Mouse (Mus musculus) midbrain, embryonic 12.5 days (tissue): ENCODE data around the gene Scn9a. TPM values are rescaled to one million over a fixed set of nuclear protein-coding genes. Genes with fewer than 3 reads are reported as not detected.

ENCODE experiments used
- ATAC-seq: fragments of 200-750 bp; cut with Nextera tagmentation; 2 replicates; pipeline ENCODE4 v1.8.0; 2017; ENCODE audit warnings: low read depth, moderate TSS enrichment, moderate library complexity; ENCODE audit not compliant: low FRiP score
- H3K27ac ChIP-seq: fragments of 300-500 bp; sonication (generic); replicated peaks from 2 replicates; pipeline ENCODE4 v1.5.1; 2016; ENCODE audit warnings: mild to moderate bottlenecking
- H3K27me3 ChIP-seq: fragments of 300-500 bp; sonication (generic); 2 replicates; pipeline ENCODE4 v1.6.1; 2016; ENCODE audit warnings: mild to moderate bottlenecking
- H3K36me3 ChIP-seq: fragments of 300-500 bp; sonication (generic); 2 replicates; pipeline ENCODE4 v1.6.1; 2016
- H3K4me1 ChIP-seq: fragments of 300-500 bp; sonication (generic); 2 replicates; pipeline ENCODE4 v1.6.1; 2016
- H3K4me2 ChIP-seq: fragments of 300-500 bp; sonication (generic); replicated peaks from 2 replicates; pipeline ENCODE4 v1.6.1; 2016; ENCODE audit warnings: mild to moderate bottlenecking, moderate library complexity
- H3K4me3 ChIP-seq: fragments of 300-500 bp; sonication (generic); 2 replicates; pipeline ENCODE4 v1.5.1; 2016; ENCODE audit warnings: mild to moderate bottlenecking
- H3K9ac ChIP-seq: fragments of 300-500 bp; sonication (generic); replicated peaks from 2 replicates; pipeline ENCODE4 v1.6.1; 2016; ENCODE audit warnings: mild to moderate bottlenecking, moderate library complexity
- H3K9me3 ChIP-seq: fragments of 300-500 bp; sonication (generic); 2 replicates; pipeline ENCODE4 v1.6.1; 2016; ENCODE audit warnings: mild to moderate bottlenecking
- WGBS: fragments of 180-500 bp; shearing (Covaris S2); methylation state at CpG from one replicate; pipeline ENCODE4 v1.1.7; 2016; 5-methylcytosine and 5-hydroxymethylcytosine counted together
- polyA plus RNA-seq: library from polyadenylated mRNA; unstranded; fragments of >200 nt; fragmentation: Nextera tagmentation; extraction: Ambion mirVana; gene quantifications from 2 replicates; pipeline ENCODE4 v1.2.1, GENCODE M21; 2016

Gene Scn9a
- polyA plus RNA-seq = 3.4 and 3.8 TPM in 2 replicates

DNA sequence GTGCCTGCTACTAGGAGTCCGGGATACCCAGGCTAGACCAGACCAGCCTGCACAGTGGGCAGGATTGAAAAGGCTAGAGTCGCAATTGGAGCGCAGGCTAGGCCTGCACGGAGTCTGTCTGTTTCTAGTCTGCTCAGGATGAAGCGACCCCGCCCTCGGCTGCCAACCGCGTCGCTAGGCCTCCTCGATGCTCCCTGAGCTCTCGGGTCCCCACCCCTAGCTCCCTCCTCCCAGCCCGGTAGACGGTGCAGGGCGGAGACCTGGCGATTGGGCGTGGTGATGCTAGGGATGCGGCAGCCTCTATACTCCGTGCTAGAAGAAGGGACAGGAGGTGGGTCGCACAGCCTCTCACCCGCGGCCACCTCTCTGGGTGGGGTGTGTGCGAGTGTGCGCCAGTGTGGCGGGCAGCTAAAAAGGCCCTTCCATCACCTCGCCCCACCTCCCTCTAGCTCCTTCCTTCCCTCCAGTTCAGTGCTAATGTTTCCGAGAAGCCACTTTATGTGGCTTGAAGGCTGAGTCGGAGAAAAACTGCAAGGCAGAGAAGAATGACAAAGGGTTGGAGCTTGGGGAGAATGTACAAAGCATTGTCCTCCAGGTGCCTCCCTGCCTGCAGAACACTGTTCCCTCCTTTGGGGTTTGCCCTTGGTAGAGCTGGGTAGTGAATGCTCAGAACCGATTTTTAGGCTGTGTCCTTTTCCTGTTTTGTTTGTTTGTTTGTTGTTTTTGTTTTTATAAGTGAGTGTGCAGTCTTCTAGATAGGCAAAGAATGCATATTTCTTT is at the start of gene Scn9a:
Gene Scn9a (minus strand): TSS at position 383 of the 780 bp plus-strand sequence.
- Histone ChIP-seq H3K4me2 (peak within 1 kb of the TSS; percentile 77), H3K4me3 (peak within 1 kb of the TSS; percentile 50), H3K4me1 (peaks cover 15% of the 10 kb centered on the region), H3K27ac (no peak within 1 kb of the TSS), H3K27me3 (0 out of 2 replicates have a peak, but pooled peaks cover 5% of the 10 kb centered on the region), H3K36me3 (no peaks in the 10 kb centered on the region), H3K9me3 (no peaks in the 10 kb centered on the region), H3K9ac (peak within 1 kb of the TSS; percentile 59)
- 1% methylated on average over 29 of the region's 29 CpGs for WGBS
- ATAC-seq = peak; percentile 92

- Histone ChIP-seq H3K36me3 (no peaks in the 10 kb centered on the region), H3K27ac (no peak overlapping the region), H3K9ac (no peak overlapping the region), H3K27me3 (no peaks in the 10 kb centered on the region), H3K9me3 (no peaks in the 10 kb centered on the region), H3K4me1 (no peaks in the 10 kb centered on the region), H3K4me2 (no peak overlapping the region), H3K4me3 (no peak overlapping the region)
- ATAC-seq = no peak
- WGBS = 71% methylated on average over 1 of the region's 1 CpGs
Measured at GRCm38 (mm10) chr2:66661988-66662387, 27.2 kb upstream of the Scn9a start.

- no peaks in the 10 kb centered on the region for H3K9me3 ChIP-seq
- H3K4me1 ChIP-seq = no peaks in the 10 kb centered on the region
- no peak overlapping the region for H3K27ac ChIP-seq
- 95% methylated on average over 3 of the region's 3 CpGs for WGBS
- H3K4me3 ChIP-seq = no peak overlapping the region
- no peaks in the 10 kb centered on the region for H3K36me3 ChIP-seq
- ATAC-seq = no peak
- H3K9ac ChIP-seq = no peak overlapping the region
- H3K27me3 ChIP-seq = no peaks in the 10 kb centered on the region
- no peak overlapping the region for H3K4me2 ChIP-seq
Measured at GRCm38 (mm10) chr2:66656430-66656829, 21.7 kb upstream of the Scn9a start.

GRCm38 (mm10) chr2:66655431-66655830 is 20.7 kb upstream of the Scn9a start:
- WGBS = 88% methylated on average over 2 of the region's 2 CpGs
- H3K4me1 ChIP-seq = no peaks in the 10 kb centered on the region
- H3K27ac ChIP-seq = no peak overlapping the region
- no peak overlapping the region for H3K9ac ChIP-seq
- no peak overlapping the region for H3K4me2 ChIP-seq
- no peaks in the 10 kb centered on the region for H3K27me3 ChIP-seq
- no peaks in the 10 kb centered on the region for H3K36me3 ChIP-seq
- ATAC-seq = 0 out of 2 replicates have a peak, but pooled peaks have one; percentile 34
- H3K9me3 ChIP-seq = no peaks in the 10 kb centered on the region
- H3K4me3 ChIP-seq = no peak overlapping the region

- H3K4me2 ChIP-seq = no peak overlapping the region
- ATAC-seq = peak; percentile 70; the same call in 1 of the 2 replicates
- WGBS = 28% methylated on average over 5 of the region's 5 CpGs
- H3K4me3 ChIP-seq = no peak overlapping the region
- H3K27me3 ChIP-seq = no peaks in the 10 kb centered on the region
- H3K27ac ChIP-seq = no peak overlapping the region
- H3K9me3 ChIP-seq = no peaks in the 10 kb centered on the region
- H3K9ac ChIP-seq = no peak overlapping the region
- no peaks in the 10 kb centered on the region for H3K36me3 ChIP-seq
- H3K4me1 ChIP-seq = no peaks in the 10 kb centered on the region
Measured at GRCm38 (mm10) chr2:66644384-66644783, 9.6 kb upstream of the Scn9a start.

DNA sequence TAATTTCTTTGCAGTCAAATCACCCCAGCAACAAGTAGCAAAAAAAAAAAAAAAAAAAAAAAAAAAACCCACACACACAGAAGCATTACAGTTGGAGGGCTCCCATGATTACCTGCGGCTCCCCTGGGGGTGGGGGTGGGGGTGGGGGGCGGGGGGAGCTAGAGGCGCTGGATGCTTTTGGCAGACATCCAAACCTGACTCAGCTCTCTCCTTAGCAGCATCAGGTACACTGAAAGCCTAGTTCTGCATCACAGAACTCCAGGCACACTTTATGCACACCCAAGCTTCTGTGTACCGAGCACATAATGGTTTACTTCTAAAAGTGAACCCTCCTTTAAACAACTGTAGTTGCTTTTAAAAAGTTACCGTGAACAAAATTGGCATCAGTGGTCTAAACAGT is 2.0 kb downstream of the Scn9a start:
- Histone ChIP-seq H3K9ac (no peak overlapping the region), H3K4me3 (no peak overlapping the region), H3K36me3 (no peaks in the 10 kb centered on the region), H3K9me3 (no peaks in the 10 kb centered on the region), H3K4me1 (peaks cover 15% of the 10 kb centered on the region), H3K27ac (no peak overlapping the region), H3K27me3 (0 out of 2 replicates have a peak, but pooled peaks cover 5% of the 10 kb centered on the region), H3K4me2 (no peak overlapping the region)
- 48% methylated on average over 5 of the region's 5 CpGs for WGBS
- no peak for ATAC-seq

GRCm38 (mm10) chr2:66611091-66611490 is 23.7 kb downstream of the Scn9a start:
- Histone ChIP-seq H3K4me2 (no peak overlapping the region), H3K9ac (no peak overlapping the region), H3K27ac (no peak overlapping the region), H3K27me3 (no peaks in the 10 kb centered on the region), H3K4me3 (no peak overlapping the region), H3K4me1 (no peaks in the 10 kb centered on the region), H3K36me3 (no peaks in the 10 kb centered on the region), H3K9me3 (no peaks in the 10 kb centered on the region)
- WGBS = 86% methylated on average over 7 of the region's 7 CpGs
- ATAC-seq = no peak

GRCm38 (mm10) chr2:66597313-66597712 is 37.4 kb downstream of the Scn9a start:
- Histone ChIP-seq H3K4me1 (no peaks in the 10 kb centered on the region), H3K4me3 (no peak overlapping the region), H3K9ac (no peak overlapping the region), H3K27me3 (no peaks in the 10 kb centered on the region), H3K36me3 (no peaks in the 10 kb centered on the region), H3K9me3 (no peaks in the 10 kb centered on the region), H3K27ac (no peak overlapping the region), H3K4me2 (no peak overlapping the region)
- WGBS = 90% methylated on average over 6 of the region's 6 CpGs
- ATAC-seq = no peak

GRCm38 (mm10) chr2:66596145-66596544 is 38.6 kb downstream of the Scn9a start:
- no peaks in the 10 kb centered on the region for H3K27me3 ChIP-seq
- no peak overlapping the region for H3K9ac ChIP-seq
- no peaks in the 10 kb centered on the region for H3K36me3 ChIP-seq
- WGBS = 80% methylated on average over 5 of the region's 5 CpGs
- no peak overlapping the region for H3K27ac ChIP-seq
- no peak overlapping the region for H3K4me2 ChIP-seq
- no peaks in the 10 kb centered on the region for H3K9me3 ChIP-seq
- ATAC-seq = no peak
- H3K4me3 ChIP-seq = no peak overlapping the region
- no peaks in the 10 kb centered on the region for H3K4me1 ChIP-seq

DNA sequence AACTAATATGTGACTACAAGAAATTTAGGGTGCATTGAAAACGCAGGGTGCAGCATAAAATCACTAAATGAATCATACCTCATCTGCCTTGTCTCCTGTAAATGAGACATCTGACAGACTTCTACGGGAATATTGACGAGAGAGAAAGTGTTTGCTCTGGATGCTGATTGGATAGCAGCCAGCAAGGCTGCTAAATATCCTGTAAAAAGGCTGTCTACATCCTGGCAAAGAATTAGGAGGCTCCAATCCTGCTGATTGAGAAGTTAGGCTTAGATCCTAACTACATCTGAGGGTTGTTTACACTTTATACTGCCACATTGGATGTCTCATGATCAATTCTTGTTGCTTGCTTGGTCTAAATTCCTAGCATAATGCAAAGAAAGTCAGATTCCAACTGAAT is 44.6 kb downstream of the Scn9a start:
- no peak overlapping the region for H3K4me2 ChIP-seq
- H3K36me3 ChIP-seq = no peaks in the 10 kb centered on the region
- H3K27ac ChIP-seq = no peak overlapping the region
- H3K9me3 ChIP-seq = no peaks in the 10 kb centered on the region
- H3K4me1 ChIP-seq = no peaks in the 10 kb centered on the region
- WGBS = 84% methylated on average over 3 of the region's 3 CpGs
- H3K27me3 ChIP-seq = no peaks in the 10 kb centered on the region
- no peak overlapping the region for H3K9ac ChIP-seq
- no peak for ATAC-seq
- no peak overlapping the region for H3K4me3 ChIP-seq

DNA sequence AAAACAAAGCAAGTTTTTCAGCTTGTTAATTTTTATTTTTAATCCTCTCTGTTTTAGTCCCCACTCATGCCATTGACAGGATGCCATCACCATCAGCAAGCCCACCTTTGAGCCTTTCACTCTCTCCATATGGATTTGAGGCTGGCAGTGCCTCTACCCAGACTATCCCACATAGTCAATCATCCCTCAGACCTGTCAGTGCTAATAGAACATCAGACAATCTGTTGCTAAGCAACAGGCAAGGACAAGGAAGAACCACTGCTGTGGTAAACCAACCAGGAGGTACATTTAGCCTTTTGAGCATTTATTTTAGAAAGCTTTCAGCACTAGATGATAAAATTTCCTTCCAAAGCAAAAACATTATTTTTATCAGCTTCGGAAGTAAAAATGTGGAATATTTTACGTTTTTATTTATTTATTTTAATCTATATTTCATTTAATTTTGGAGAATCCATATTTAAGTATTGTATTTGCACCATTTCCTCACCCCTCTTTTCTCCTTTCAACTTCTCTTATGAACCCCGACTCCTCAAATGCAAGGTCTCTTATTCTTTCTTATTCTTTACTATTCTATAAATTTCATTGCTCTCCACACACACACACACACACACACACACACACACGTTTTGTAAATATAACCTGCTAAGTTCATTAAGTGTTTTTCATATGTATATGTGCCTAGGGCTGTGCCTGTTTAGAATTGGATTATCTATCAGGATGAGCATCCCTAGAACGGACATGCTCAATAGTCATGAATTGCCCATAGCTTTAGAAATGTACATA is 54.5 kb downstream of the Scn9a start:
- Histone ChIP-seq H3K4me2 (no peak overlapping the region), H3K27me3 (no peaks in the 10 kb centered on the region), H3K9me3 (no peaks in the 10 kb centered on the region), H3K4me3 (no peak overlapping the region), H3K27ac (no peak overlapping the region), H3K9ac (no peak overlapping the region), H3K36me3 (no peaks in the 10 kb centered on the region), H3K4me1 (no peaks in the 10 kb centered on the region)
- WGBS = 79% methylated on average over 5 of the region's 5 CpGs
- peak; percentile 77; the same call in 1 of the 2 replicates for ATAC-seq

- no peaks in the 10 kb centered on the region for H3K36me3 ChIP-seq
- WGBS = 85% methylated on average over 3 of the region's 3 CpGs
- H3K27me3 ChIP-seq = no peaks in the 10 kb centered on the region
- H3K4me2 ChIP-seq = no peak overlapping the region
- no peaks in the 10 kb centered on the region for H3K4me1 ChIP-seq
- H3K9ac ChIP-seq = no peak overlapping the region
- ATAC-seq = no peak
- H3K27ac ChIP-seq = no peak overlapping the region
- no peak overlapping the region for H3K4me3 ChIP-seq
- H3K9me3 ChIP-seq = no peaks in the 10 kb centered on the region
Measured at GRCm38 (mm10) chr2:66548254-66548653, 86.5 kb downstream of the Scn9a start.
